Mouse (Mus musculus): ENCODE results near the gene Zfp462. TPM values are rescaled to one million over a fixed set of nuclear protein-coding genes. Genes with fewer than 3 reads are reported as not detected.

Zfp462 gene
- total RNA-seq, 2 experiments from 2014 or later = 21.0 to 25.6 TPM

DNA sequence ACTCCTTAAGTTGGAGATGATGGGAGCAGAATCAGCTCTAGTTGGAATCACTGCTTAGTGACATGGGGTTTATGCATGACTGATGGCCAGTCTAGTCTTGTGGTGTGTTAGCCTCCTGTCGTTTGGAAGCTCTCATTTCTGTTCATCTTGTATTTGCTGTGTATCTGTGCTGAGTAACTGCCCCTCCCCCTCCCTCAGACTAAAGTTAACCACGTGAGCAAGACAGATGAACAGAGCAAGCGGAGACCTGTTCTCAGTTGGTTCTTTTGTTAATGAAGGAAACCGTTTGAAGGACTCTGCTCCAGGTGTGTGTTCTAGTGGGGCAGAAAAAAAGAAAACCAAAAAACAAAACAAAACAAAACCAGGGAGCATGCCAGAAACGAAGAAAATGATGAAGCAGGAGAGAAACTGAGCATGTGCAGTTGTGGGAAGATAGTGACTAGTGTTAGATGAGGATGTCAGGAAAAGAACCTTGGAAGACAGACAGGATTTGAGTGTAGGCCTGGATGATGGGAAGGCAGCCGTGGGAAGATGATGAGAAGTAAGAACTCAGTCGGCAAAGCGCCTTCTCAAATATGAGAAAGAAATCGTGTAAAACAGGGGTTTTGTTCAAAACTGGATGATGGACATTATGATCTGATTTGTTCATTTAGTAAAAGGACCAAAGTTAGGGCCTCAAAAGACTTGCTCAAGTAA lies 53.4 kb downstream of the Zfp462 start:
- DNase-seq = no peak

- no peak for DNase-seq
These were observed 54.7 kb downstream of the Zfp462 start for GRCm38 (mm10) chr4:54999556-54999955.

GRCm38 (mm10) chr4:55001386-55001785 lies 56.5 kb downstream of the Zfp462 start:
- peak; percentile 62 for DNase-seq

- DNase-seq = no peak
These were observed 58.3 kb downstream of the Zfp462 start for GRCm38 (mm10) chr4:55003128-55003527.

DNA sequence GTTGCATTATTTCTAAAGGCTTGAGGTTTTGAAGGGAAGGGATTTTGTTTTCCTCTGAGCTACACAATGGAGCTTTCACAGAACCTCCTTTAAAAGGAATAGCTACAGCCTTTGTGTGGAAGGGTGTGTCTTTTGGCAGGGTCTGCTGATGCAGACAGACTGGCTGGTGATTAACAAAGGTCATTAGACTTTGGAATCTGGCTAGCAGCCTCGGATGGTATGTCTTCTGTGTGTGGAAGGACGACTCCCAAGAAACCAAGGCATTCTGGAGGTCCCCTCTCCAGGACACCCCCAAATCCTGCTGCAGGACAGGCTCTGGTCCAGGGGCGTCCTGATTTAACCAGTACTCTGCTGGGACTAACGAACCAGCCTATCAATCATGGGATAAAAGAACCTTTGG lies 60.2 kb downstream of the Zfp462 start:
- peak; percentile 54 for DNase-seq

DNA sequence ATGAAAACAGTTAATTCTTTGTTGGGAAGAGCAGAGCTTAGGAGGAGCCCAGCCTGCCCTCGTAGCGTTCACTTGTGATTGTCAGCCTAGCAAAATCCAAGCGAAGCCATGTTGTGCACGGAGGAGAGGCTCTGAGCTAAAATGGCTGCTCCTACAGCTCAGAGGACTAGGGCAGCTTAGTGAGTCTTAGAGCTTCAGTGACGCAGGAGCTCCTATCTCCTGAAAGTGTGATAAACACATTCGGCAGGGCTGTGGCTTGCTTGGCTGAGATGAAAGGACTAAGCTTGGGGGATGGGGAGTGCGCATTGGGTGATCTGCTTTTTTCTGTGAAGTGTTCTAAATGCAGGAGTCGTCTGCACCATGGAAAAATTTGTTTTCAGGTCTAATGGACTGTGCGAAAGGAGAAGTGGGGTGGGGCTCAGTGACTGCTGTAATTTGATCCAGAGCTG lies 60.7 kb downstream of the Zfp462 start:
- peak; percentile 53 for DNase-seq

- no peak for DNase-seq
These were observed 61.2 kb downstream of the Zfp462 start for GRCm38 (mm10) chr4:55006024-55006423.

GRCm38 (mm10) chr4:55008616-55009015 lies 63.8 kb downstream of the Zfp462 start:
- no peak for DNase-seq

GRCm38 (mm10) chr4:55011391-55011790 lies 66.5 kb downstream of the Zfp462 start:
- DNase-seq = no peak

DNA sequence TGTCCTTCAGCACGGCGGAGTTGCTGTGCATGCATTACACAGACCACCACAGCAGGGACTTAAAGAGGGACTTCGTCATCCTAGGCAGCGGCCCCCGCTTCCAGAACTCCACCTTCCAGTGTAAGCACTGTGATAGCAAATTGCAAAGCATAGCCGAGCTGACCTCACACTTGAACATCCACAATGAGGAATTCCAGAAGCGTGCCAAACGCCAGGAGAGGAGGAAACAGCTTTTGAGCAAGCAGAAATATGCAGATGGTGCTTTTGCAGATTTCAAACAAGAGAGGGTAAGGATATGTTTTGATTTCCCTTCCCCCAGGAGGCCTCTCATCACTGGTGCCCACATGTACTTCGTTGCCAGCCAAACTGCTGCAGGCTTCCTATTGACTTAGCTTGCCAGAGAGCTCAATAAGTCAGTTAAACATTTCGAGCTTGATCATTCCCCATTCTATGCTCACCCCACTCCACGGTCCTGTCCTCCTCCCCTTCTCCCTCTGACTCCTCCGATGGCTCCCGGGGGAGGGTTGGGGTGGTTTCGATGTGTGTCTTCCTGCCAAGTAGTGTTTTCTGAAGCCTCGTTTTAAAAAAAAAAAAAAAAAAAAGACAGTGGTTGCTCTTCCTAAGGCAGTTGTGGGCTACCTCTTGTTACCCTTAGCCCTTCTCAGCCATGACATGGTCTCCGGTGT lies 68.9 kb downstream of the Zfp462 start:
- peak; percentile 55 for DNase-seq

- DNase-seq = no peak
These were observed 70.0 kb downstream of the Zfp462 start for GRCm38 (mm10) chr4:55014731-55015463.

DNA sequence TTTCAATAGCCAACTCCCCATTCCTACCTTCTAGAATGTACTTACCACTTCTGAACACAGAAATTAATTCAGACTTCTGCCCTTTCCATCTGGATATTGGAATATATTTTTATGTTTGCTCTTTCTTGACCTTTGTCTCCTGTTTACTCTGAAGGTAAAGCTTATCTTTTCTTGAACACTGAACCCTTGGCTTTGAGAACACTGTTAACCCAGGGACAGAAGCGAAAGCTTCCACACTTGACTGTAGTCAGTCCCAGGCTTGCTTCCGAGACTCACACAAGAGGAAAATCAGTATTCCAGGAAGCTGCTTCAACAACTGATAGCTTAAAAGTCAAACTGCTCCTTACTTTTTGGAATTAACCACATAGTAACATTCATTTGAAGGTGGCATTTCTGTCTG lies 70.7 kb downstream of the Zfp462 start:
- no peak for DNase-seq

DNA sequence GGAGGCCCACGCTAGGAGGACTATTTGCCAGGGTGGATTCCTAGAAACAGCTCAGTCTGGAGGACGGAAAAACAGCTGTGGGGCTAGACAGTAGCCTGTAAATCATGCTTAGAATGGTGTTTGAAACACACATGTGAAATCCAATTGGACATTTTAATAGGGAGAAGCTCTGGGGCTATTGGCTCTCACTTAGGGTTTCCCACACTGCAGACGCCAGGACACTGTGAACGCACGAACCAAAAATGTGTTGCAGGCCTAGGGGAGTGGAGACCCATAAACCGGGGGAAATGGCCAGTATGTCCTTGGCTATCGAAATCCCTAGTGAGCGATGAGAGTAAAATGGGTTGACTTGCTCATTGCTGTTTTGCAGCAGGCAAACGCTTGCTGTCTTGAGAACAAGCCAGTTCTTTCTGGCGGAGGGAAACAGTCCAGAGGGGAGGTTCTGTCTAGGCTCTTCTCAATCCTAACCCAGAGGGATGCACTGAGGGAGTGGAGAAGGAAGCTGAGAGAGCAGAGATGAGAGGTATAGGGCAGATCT lies 81.3 kb downstream of the Zfp462 start:
- DNase-seq = peak; percentile 33

DNA sequence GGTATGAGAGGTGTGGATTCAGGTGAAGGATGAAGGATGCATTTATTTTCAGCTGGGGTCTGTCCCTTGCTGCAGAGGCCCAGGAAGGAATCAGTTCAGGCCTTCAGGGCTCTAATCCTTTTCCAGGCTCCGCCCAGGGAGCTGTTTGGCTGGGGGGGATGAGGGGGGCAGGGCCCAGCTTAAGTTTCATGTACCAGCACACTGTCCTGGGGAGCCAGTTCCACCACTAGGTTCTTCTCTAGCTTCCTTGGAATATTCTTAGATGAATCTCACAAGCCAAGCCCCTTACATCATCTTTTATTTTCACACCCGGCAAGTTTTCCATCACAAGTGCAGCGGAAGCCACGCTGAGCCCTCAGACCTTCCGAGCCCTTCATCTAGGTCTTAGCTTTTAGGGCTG lies 85.6 kb downstream of the Zfp462 start:
- no peak for DNase-seq

DNA sequence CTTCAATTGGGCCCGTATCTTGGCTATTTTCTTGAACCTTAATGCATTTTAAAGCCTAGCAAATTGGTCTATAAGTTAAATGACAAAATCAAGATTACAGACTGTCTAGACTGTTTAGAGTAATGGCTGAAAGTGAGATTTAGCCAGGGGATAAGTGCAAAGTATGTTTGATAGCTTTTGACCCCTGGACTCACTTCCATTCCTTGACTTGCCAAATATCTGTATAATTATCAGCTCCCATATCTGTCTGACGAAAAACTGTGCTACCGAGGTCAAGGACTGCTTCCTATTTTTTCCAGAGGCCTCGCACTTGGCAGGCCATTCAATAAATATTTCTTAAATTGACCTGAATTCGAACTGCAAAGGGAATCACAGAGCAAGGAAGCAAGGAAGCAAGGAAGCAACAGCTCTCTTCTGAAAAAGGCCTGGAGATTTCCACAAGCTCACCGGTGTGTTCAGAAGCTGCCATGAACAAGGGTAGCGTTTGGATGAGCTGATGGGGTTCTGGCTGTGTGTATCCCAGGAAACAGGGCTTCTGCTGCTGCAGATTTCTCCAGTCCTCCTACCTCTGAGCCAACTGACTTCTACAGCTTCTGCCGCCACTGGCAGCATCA lies 87.6 kb downstream of the Zfp462 start:
- no peak for DNase-seq

GRCm38 (mm10) chr4:55033452-55033851 lies 88.6 kb downstream of the Zfp462 start:
- no peak for DNase-seq

DNA sequence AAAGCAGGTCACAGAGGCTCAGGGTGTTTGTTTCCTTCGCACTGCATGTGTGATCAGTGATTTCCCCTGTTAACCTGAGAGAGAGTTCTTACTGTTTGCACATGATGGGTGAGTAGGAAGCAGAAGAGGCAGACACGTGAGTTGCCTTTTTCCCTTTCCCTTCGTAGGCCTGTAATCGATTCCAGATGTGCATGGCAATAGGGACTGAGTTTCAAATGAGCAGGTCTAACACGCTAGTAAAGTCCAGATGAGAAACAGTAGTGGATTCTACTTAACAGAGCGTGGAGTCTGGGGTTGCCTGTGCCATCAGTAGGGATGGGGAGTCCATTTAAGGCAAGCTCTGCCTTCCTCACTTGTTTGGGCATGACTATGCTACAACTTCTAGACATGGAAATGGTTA lies 93.3 kb downstream of the Zfp462 start:
- no peak for DNase-seq

DNA sequence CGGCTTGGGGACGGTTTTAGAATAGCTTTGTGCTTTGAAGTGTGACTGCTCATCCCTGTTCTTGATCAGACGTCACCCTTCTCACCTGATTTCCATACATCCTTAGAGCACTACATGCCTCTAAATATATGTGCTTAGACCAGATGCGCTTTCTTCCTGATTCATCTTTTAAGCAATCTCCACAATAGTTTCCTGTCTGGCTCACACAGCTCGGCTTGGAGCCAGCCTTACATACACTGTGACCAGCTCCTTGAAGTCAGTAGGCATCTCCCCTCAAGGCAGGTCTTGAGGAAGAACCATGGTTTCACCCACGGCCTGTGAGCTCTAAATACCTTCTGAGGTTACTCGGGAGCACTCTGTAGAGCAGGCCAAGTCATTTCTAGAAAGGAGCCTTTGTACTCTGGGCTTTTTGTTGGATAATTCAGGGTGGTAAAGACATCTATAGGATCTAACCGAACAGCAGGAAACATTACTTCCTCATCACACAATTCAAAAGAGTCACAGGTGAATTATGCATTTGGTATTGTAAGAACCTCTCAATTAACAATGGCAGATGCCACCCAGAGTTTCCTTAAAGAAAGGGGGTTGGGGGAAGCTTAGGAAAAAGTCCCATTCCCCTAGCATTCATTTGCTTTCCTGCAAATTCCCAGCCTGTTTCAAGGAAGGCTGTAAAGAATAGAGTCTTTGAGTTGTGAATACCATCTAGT lies 95.6 kb downstream of the Zfp462 start:
- no peak for DNase-seq

GRCm38 (mm10) chr4:55041106-55041730 lies 96.4 kb downstream of the Zfp462 start:
- DNase-seq = no peak

DNA sequence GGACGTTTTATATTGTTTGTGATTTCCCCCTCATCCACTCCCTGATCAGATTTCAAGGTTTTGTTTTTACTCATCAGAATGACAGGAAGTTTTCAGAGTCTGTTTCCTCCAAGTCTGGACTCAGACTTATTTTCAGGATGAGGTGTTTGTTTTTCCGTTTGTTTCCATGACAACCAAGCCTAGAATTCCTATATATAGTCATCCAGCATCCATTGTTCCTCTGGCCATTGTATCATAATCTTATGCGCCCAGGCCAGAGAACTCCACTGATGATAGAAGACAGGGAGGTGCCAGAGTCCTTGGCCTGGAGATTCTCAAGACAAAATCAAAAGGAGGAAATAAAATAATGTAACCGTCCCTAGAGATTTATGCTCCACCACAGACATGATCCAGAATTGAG lies 97.7 kb downstream of the Zfp462 start:
- no peak for DNase-seq

DNA sequence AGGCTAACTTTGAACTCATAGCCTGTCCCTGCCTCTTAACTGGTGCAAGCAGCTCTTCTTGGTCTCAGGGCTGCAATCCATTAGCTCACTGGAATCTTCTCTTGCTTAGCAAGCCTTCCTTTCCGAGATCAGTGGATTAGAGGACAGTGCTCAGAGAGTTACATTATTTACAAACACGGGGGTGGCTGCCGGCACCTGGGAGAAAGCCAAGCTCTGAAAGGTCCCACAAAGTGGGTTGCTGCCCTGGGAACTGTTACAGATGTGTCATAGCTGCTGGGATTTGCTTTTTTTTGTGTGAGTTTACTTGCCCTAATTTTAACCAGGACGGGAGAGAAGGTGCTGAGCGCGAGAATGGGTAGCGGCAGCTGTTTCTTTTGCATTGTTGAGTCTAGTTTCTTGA lies 102.4 kb downstream of the Zfp462 start:
- no peak for DNase-seq
